Mouse (Mus musculus) thymus, adult 2 months (tissue): ENCODE measurements around the gene Trip6.

Experiments used
- CTCF ChIP-seq: fragments of 200-500 bp; IDR thresholded peaks from 2 replicates; pipeline ENCODE4 v1.5.1; 2012; ENCODE audit warnings: mild to moderate bottlenecking, control low read depth, low read length, moderate library complexity, borderline replicate concordance; ENCODE audit not compliant: control insufficient read depth, poor library complexity, insufficient read depth; ENCODE audit errors: extremely low read depth
- POLR2A ChIP-seq: fragments of 200-500 bp; IDR thresholded peaks from 2 replicates; pipeline ENCODE4 v1.6.1; 2012; ENCODE audit warnings: mild to moderate bottlenecking, low read length, control low read depth, moderate library complexity; ENCODE audit not compliant: control insufficient read depth, poor library complexity, insufficient read depth; ENCODE audit errors: extremely low read depth

- TF ChIP-seq CTCF (no peak), POLR2A (no peak)
These were observed 20.9 kb downstream of the Trip6 start for GRCm38 (mm10) chr5:137293282-137293681.
